Mouse (Mus musculus) ovary, postnatal 36 days (tissue): ENCODE measurements around the gene Grap.
"Not testable (repeated sequence)": the region's sequence is repeated elsewhere in the genome, so short reads cannot be mapped to it uniquely, and the experiment has no call there.

Source experiments
- DNase-seq: peaks from one replicate; pipeline ENCODE4 v3.0.0; 2022; ENCODE audit warnings: low spot score, mixed read lengths

Gene Grap

GRCm38 (mm10) chr11:61639601-61640177 is 13.4 kb upstream of the Grap start:
- no peak for DNase-seq

GRCm38 (mm10) chr11:61640585-61640984 is 12.5 kb upstream of the Grap start:
- not testable (repeated sequence) for DNase-seq

- no peak for DNase-seq
Measured at GRCm38 (mm10) chr11:61642106-61642505, 11.0 kb upstream of the Grap start.

GRCm38 (mm10) chr11:61643184-61643961 is 9.7 kb upstream of the Grap start:
- DNase-seq: no peak

GRCm38 (mm10) chr11:61644576-61645326 is 8.3 kb upstream of the Grap start:
- no peak for DNase-seq

GRCm38 (mm10) chr11:61645357-61645857 is 7.7 kb upstream of the Grap start:
- DNase-seq: no peak

- DNase-seq: no peak
Measured at GRCm38 (mm10) chr11:61646499-61647039, 6.5 kb upstream of the Grap start.

GRCm38 (mm10) chr11:61647110-61647910 is 5.8 kb upstream of the Grap start:
- DNase-seq: no peak

GRCm38 (mm10) chr11:61647956-61648748 is 4.9 kb upstream of the Grap start:
- no peak for DNase-seq

GRCm38 (mm10) chr11:61648749-61649115 is 4.3 kb upstream of the Grap start:
- DNase-seq: no peak

- DNase-seq: no peak
Measured at GRCm38 (mm10) chr11:61649163-61649580, 3.9 kb upstream of the Grap start.

- DNase-seq: no peak
Measured at GRCm38 (mm10) chr11:61649626-61650025, 3.4 kb upstream of the Grap start.

GRCm38 (mm10) chr11:61650470-61651265 is 2.4 kb upstream of the Grap start:
- DNase-seq: no peak

- no peak for DNase-seq
Measured at GRCm38 (mm10) chr11:61652216-61652615, 849 bp upstream of the Grap start.

- DNase-seq: no peak
Measured at GRCm38 (mm10) chr11:61653568-61653967, 503 bp downstream of the Grap start.

- no peak for DNase-seq
Measured at GRCm38 (mm10) chr11:61654786-61655311, 1.8 kb downstream of the Grap start.

GRCm38 (mm10) chr11:61655649-61656048 is 2.6 kb downstream of the Grap start:
- no peak for DNase-seq

GRCm38 (mm10) chr11:61656148-61656850 is 3.2 kb downstream of the Grap start:
- DNase-seq: no peak

GRCm38 (mm10) chr11:61657432-61657831 is 4.4 kb downstream of the Grap start:
- DNase-seq: no peak
